Mouse (Mus musculus): ENCODE measurements around the gene Mavs. TPM values are rescaled to one million over a fixed set of nuclear protein-coding genes. Genes with fewer than 3 reads are reported as not detected.

Mavs gene
- polyA plus RNA-seq, 2 experiments, result 25.9 TPM

DNA sequence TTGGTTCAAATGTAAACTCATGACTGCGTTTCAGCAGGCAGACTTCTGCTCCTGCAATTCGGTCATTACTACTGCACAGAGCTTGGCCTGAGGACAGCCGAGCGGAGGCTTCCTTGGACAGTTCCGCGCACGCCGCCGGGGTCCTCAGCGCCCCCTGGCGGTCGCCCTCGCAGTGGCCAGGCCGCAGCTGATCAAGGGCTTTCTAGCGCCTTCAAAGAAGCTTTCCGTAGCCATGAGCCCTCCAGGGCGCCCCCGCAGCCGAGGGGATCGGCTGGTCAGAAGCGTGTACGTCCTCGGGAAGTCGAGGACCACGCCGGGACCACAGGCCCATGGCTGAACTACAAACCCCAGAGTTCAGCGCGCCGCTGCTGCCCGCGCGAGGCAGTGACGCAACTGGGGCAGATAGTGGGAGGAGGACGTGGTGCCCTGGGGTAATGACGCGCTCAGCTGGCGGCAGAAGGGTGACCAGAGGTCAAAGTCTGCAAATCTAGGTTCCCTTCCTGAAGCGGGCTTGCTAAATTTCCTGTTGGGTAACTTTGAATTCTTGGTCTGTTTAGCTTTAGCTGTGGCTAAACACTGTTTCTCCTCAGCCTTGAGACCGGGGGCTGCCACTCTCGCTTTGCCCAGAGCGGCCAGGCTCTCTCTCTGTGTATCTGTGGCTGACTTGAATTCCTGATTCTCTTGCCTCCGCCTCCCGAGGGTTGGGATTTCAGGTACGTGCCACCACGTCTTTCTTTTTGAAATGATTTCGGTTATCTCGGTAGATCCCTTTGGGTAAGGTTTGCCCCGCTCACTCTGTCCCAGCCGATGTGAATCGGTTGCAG lies 23.7 kb upstream of the Mavs start:
- H3K27me3 ChIP-seq (ENCODE audit: control insufficient read depth, insufficient read depth, low read length), result no peaks in the 10 kb centered on the region
- H3K4me2 ChIP-seq (ENCODE audit: low read depth), result peak overlapping the region; percentile 89
- peak overlapping the region; percentile 85 for H3K9ac ChIP-seq (replicated peaks)
- H3K9me3 ChIP-seq (ENCODE audit: control insufficient read depth, low read length), result no peaks in the 10 kb centered on the region
- H3K27ac ChIP-seq, result peak overlapping the region; percentile 91
- peaks cover 83 to 86% of the 10 kb centered on the region in 2 experiments for H3K4me1 ChIP-seq (replicated peaks; ENCODE audit: control insufficient read depth in 2 of 2, insufficient read depth in 2 of 2, low read length in 1 of 2)
- peak; percentile 87 to 88 (median 88) for DNase-seq (ENCODE audit: low read depth in 3 of 3, low spot score in 3 of 3)
- ATAC-seq (ENCODE audit: insufficient read depth), result peak; percentile 79
- H3K36me3 ChIP-seq (replicated peaks; ENCODE audit: control insufficient read depth, insufficient read depth, low read depth), result peaks cover 4% of the 10 kb centered on the region; the same call in 1 of the 2 replicates
- TF ChIP-seq CTCF (IDR thresholded peaks at IDR 0.05; ENCODE audit: low read depth) (peak; percentile 99), EP300 (IDR thresholded peaks at IDR 0.05; ENCODE audit: low read depth) (no peak)
- 1% methylated on average over 50 of the region's 50 CpGs for WGBS (ENCODE audit: insufficient replicate concordance)
- peak overlapping the region; percentile 68 to 87 for H3K4me3 ChIP-seq (ENCODE audit: insufficient read depth in 1 of 2, low read depth in 2 of 2, low read length in 2 of 2)

DNA sequence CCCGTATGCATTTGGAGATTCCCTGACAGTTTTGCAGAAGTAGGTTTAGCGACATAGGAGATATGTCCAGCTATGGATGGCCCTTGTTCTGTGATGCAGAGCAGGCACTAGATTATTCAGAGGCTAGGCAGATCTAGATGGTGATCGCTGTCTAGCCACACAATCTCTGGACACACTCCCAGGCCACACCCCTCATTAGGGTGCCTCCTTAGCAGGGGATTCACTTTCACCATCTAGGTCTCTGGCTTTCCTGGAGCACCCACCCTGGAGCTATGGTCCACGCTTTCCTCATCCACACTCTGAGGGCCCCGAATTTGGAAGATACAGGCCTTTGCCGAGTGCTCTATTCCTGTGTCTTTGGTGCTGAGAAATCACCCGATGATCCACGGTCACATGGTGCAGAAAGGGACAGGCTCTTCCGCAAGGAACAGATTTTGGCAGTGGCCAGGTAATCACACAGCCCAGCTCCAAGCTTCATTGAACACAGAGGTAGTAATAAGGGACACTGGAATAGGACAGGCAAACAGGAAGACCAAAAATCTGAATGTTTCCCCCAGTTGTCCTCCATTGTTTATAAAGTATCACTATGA lies 22.7 kb upstream of the Mavs start:
- H3K27ac ChIP-seq, result peak overlapping the region; percentile 91
- DNase-seq (ENCODE audit: low read depth in 3 of 3, low spot score in 3 of 3) (no peak), ATAC-seq (ENCODE audit: insufficient read depth) (no peak)

DNA sequence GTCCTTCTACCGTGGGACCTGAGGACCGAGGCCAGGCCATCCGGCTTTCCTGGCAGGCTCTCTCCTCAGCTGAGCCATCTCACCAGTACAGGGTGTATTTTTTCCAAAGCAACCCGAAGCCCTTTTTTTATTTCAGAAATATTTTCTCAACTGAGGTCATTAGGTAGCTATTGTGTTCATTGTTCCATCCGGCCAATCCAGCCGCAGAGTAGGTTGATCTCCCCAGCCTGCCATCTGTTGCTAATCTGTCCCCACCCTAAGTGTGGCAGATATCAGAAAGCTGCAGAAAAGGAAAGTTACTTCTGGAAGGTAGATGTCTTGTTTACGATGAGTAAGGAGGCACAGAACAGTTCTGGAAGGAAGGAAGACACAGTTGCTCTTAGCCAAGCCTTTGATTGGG lies 20.1 kb upstream of the Mavs start:
- H3K9ac ChIP-seq (replicated peaks), result peak overlapping the region; percentile 80

More for the DNA sequence above, 22.7 kb upstream of the Mavs start:
- no peaks in the 10 kb centered on the region for H3K27me3 ChIP-seq (ENCODE audit: control insufficient read depth, insufficient read depth, low read length)
- WGBS (ENCODE audit: insufficient replicate concordance), result 53% methylated on average over 9 of the region's 9 CpGs
- H3K4me3 ChIP-seq (ENCODE audit: insufficient read depth in 1 of 2, low read depth in 2 of 2, low read length in 2 of 2), result peak overlapping the region; percentile 68 to 87
- peak overlapping the region; percentile 85 for H3K9ac ChIP-seq (replicated peaks)
- H3K36me3 ChIP-seq (replicated peaks; ENCODE audit: control insufficient read depth, insufficient read depth, low read depth), result peaks cover 4% of the 10 kb centered on the region; the same call in 1 of the 2 replicates
- peak overlapping the region; percentile 89 for H3K4me2 ChIP-seq (ENCODE audit: low read depth)
- TF ChIP-seq EP300 (IDR thresholded peaks at IDR 0.05; ENCODE audit: low read depth) (no peak), CTCF (IDR thresholded peaks at IDR 0.05; ENCODE audit: low read depth) (no peak)
- no peaks in the 10 kb centered on the region for H3K9me3 ChIP-seq (ENCODE audit: control insufficient read depth, low read length)
- peaks cover 81 to 83% of the 10 kb centered on the region in 2 experiments for H3K4me1 ChIP-seq (replicated peaks; ENCODE audit: control insufficient read depth in 2 of 2, insufficient read depth in 2 of 2, low read length in 1 of 2)

DNA sequence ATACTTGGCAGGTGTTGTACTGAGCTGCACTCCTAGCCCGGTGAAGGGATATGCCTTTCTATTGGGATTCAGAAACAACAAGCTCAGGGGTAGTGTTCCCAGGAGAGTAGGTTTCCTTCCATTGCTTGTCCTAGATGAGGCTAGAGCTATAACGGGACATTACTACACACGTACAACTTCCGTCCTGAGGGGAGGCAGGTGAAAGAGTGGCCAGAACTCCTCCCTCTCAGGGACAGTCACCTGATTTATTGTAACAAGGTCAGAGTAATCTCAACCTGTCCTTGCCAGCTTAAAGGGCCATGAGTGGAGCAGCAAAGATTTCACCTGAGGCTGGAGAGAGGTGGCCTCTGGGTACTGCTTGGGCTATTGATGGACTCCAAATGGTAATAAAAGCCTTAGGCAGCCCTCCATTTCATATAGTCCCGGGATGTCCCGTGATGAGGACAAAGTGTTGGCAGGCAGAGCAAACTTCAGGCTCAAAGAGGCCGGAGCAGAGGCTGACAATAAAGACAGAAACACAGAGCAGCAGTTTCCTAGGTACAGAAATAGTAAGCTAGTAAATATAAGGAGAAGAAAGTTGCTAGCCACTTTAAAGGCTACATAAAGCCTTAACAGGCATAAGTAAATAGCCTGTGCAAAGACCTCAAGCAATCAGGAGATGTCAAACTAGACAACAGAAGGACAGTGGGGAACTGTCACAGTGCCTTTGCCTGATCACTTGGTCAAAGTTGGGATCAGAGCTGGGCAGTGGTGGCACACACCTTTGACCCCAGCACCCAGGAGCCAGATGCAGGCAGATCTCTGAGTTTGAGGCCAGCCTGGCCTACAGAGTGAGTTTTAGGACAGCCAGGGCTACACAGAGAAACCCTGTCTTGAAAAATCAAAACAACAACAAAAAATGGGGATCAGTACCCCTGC lies 17.7 kb upstream of the Mavs start:
- Histone ChIP-seq H3K9ac (replicated peaks) (peak overlapping the region; percentile 16; the same call in 1 of the 2 replicates), H3K27me3 (ENCODE audit: control insufficient read depth, insufficient read depth, low read length) (no peaks in the 10 kb centered on the region), H3K4me3 (ENCODE audit: insufficient read depth in 1 of 2, low read depth in 2 of 2, low read length in 2 of 2) (no peak overlapping the region), H3K9me3 (ENCODE audit: control insufficient read depth, low read length) (no peaks in the 10 kb centered on the region), H3K4me1 (replicated peaks; ENCODE audit: control insufficient read depth in 2 of 2, insufficient read depth in 2 of 2, low read length in 1 of 2) (peaks cover 42 to 43% of the 10 kb centered on the region in 2 experiments), H3K36me3 (replicated peaks; ENCODE audit: control insufficient read depth, insufficient read depth, low read depth) (peaks cover 4% of the 10 kb centered on the region; the same call in 1 of the 2 replicates), H3K4me2 (ENCODE audit: low read depth) (no peak overlapping the region), H3K27ac (peak overlapping the region; percentile 53)
- DNase-seq (ENCODE audit: low read depth in 3 of 3, low spot score in 3 of 3) (no peak), ATAC-seq (ENCODE audit: insufficient read depth) (no peak)
- TF ChIP-seq EP300 (IDR thresholded peaks at IDR 0.05; ENCODE audit: low read depth) (no peak), CTCF (IDR thresholded peaks at IDR 0.05; ENCODE audit: low read depth) (no peak)
- WGBS (ENCODE audit: insufficient replicate concordance), result 80% methylated on average over 7 of the region's 7 CpGs

More for the DNA sequence above, 20.1 kb upstream of the Mavs start:
- Histone ChIP-seq H3K4me1 (replicated peaks; ENCODE audit: control insufficient read depth in 2 of 2, insufficient read depth in 2 of 2, low read length in 1 of 2) (peaks cover 56 to 58% of the 10 kb centered on the region in 2 experiments), H3K9me3 (ENCODE audit: control insufficient read depth, low read length) (no peaks in the 10 kb centered on the region), H3K4me3 (ENCODE audit: insufficient read depth in 1 of 2, low read depth in 2 of 2, low read length in 2 of 2) (peak overlapping the region; percentile 41), H3K27ac (peak overlapping the region; percentile 98), H3K27me3 (ENCODE audit: control insufficient read depth, insufficient read depth, low read length) (no peaks in the 10 kb centered on the region), H3K36me3 (replicated peaks; ENCODE audit: control insufficient read depth, insufficient read depth, low read depth) (peaks cover 4% of the 10 kb centered on the region; the same call in 1 of the 2 replicates), H3K4me2 (ENCODE audit: low read depth) (peak overlapping the region; percentile 79)
- TF ChIP-seq CTCF (IDR thresholded peaks at IDR 0.05; ENCODE audit: low read depth) (no peak), EP300 (IDR thresholded peaks at IDR 0.05; ENCODE audit: low read depth) (peak; percentile 98)
- ATAC-seq (ENCODE audit: insufficient read depth) (peak; percentile 72), DNase-seq (ENCODE audit: low read depth in 3 of 3, low spot score in 3 of 3) (peak; percentile 80 to 83 (median 82))
- 31% methylated on average over 7 of the region's 7 CpGs for WGBS (ENCODE audit: insufficient replicate concordance)
